Mouse (Mus musculus): ENCODE results near the gene Sf3a3. TPM values are rescaled to one million over a fixed set of nuclear protein-coding genes. Genes with fewer than 3 reads are reported as not detected.
A peak's percentile ranks its signal among the peaks of the same experiment; 100 is the strongest.
"Not testable (repeated sequence)": the region's sequence is repeated elsewhere in the genome, so short reads cannot be mapped to it uniquely, and the experiment has no call there.

The Sf3a3 gene
- polyA plus RNA-seq, 1 experiment from 2014 or later, result 89.9 TPM

DNA sequence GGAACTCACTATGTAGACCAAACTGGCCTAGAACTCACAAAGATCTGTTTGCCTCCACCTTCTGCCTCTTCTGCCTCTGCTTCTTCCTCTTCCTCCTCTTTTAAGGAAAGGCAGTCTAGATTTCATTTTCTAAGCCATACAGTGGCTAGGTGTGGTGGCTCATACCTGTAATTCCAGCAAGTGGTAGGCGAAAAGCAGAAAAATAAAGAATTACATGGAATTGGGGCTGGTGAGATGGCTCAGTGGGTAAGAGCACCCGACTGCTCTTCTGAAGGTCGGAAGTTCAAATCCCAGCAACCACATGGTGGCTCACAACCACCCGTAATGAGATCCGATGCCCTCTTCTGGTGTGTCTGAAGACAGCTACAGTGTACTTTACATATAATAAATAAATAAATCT, 726 bp upstream of the Sf3a3 start:
- not testable (repeated sequence) for H3K9ac ChIP-seq (replicated peaks; ENCODE audit: low read depth, low read length); H3K4me3 ChIP-seq (ENCODE audit: low read depth, low read length); H3K9me3 ChIP-seq (ENCODE audit: control insufficient read depth, low read length); H3K4me2 ChIP-seq (ENCODE audit: low read depth, low read length); H3K27ac ChIP-seq (ENCODE audit: low read depth, low read length); ATAC-seq (ENCODE audit: low read depth); H3K27me3 ChIP-seq (ENCODE audit: control insufficient read depth, insufficient read depth, low read length)
- WGBS, result 81% methylated on average over 5 of the region's 5 CpGs
- Histone ChIP-seq H3K36me3 (ENCODE audit: control insufficient read depth, insufficient read depth, low read length) (peaks cover 14% of the 10 kb centered on the region), H3K4me1 (ENCODE audit: control insufficient read depth, insufficient read depth, low read length) (peaks cover 18% of the 10 kb centered on the region; the same call in 1 of the 2 replicates)

GRCm38 (mm10) chr4:124719101-124719500, 4.5 kb downstream of the Sf3a3 start:
- H3K4me2 ChIP-seq (ENCODE audit: low read depth, low read length), result no peak overlapping the region
- H3K27ac ChIP-seq (ENCODE audit: low read depth, low read length), result no peak overlapping the region
- peaks cover 55% of the 10 kb centered on the region for H3K36me3 ChIP-seq (ENCODE audit: control insufficient read depth, insufficient read depth, low read length)
- H3K4me1 ChIP-seq (ENCODE audit: control insufficient read depth, insufficient read depth, low read length), result peaks cover 10% of the 10 kb centered on the region; the same call in 1 of the 2 replicates
- 97% methylated on average over 4 of the region's 4 CpGs for WGBS
- no peak for ATAC-seq (ENCODE audit: low read depth)
- H3K9ac ChIP-seq (replicated peaks; ENCODE audit: low read depth, low read length), result no peak overlapping the region
- no peak overlapping the region for H3K4me3 ChIP-seq (ENCODE audit: low read depth, low read length)
- no peaks in the 10 kb centered on the region for H3K9me3 ChIP-seq (ENCODE audit: control insufficient read depth, low read length)
- H3K27me3 ChIP-seq (ENCODE audit: control insufficient read depth, insufficient read depth, low read length), result no peaks in the 10 kb centered on the region

- H3K4me2 ChIP-seq (ENCODE audit: low read depth, low read length), result no peak overlapping the region
- H3K27ac ChIP-seq (ENCODE audit: low read depth, low read length), result no peak overlapping the region
- no peak overlapping the region for H3K9ac ChIP-seq (replicated peaks; ENCODE audit: low read depth, low read length)
- no peaks in the 10 kb centered on the region for H3K9me3 ChIP-seq (ENCODE audit: control insufficient read depth, low read length)
- ATAC-seq (ENCODE audit: low read depth), result no peak
- peaks cover 78% of the 10 kb centered on the region for H3K36me3 ChIP-seq (ENCODE audit: control insufficient read depth, insufficient read depth, low read length)
- H3K4me3 ChIP-seq (ENCODE audit: low read depth, low read length), result no peak overlapping the region
- WGBS, result 84% methylated on average over 6 of the region's 6 CpGs
- H3K4me1 ChIP-seq (ENCODE audit: control insufficient read depth, insufficient read depth, low read length), result no peaks in the 10 kb centered on the region
- no peaks in the 10 kb centered on the region for H3K27me3 ChIP-seq (ENCODE audit: control insufficient read depth, insufficient read depth, low read length)
Measured at GRCm38 (mm10) chr4:124726121-124726520, 11.5 kb downstream of the Sf3a3 start.

- H3K27me3 ChIP-seq (ENCODE audit: control insufficient read depth, insufficient read depth, low read length), result no peaks in the 10 kb centered on the region
- H3K36me3 ChIP-seq (ENCODE audit: control insufficient read depth, insufficient read depth, low read length), result 0 out of 2 replicates have a peak, but pooled peaks cover 2% of the 10 kb centered on the region
- no peaks in the 10 kb centered on the region for H3K9me3 ChIP-seq (ENCODE audit: control insufficient read depth, low read length)
- H3K4me2 ChIP-seq (ENCODE audit: low read depth, low read length), result no peak overlapping the region
- peak overlapping the region; percentile 36; the same call in 1 of the 2 replicates for H3K27ac ChIP-seq (ENCODE audit: low read depth, low read length)
- no peak overlapping the region for H3K9ac ChIP-seq (replicated peaks; ENCODE audit: low read depth, low read length)
- 57% methylated on average over 2 of the region's 2 CpGs for WGBS
- no peak overlapping the region for H3K4me3 ChIP-seq (ENCODE audit: low read depth, low read length)
- peaks cover 8% of the 10 kb centered on the region; the same call in 1 of the 2 replicates for H3K4me1 ChIP-seq (ENCODE audit: control insufficient read depth, insufficient read depth, low read length)
- ATAC-seq (ENCODE audit: low read depth), result no peak
Measured at GRCm38 (mm10) chr4:124736952-124737351, 22.4 kb downstream of the Sf3a3 start.

DNA sequence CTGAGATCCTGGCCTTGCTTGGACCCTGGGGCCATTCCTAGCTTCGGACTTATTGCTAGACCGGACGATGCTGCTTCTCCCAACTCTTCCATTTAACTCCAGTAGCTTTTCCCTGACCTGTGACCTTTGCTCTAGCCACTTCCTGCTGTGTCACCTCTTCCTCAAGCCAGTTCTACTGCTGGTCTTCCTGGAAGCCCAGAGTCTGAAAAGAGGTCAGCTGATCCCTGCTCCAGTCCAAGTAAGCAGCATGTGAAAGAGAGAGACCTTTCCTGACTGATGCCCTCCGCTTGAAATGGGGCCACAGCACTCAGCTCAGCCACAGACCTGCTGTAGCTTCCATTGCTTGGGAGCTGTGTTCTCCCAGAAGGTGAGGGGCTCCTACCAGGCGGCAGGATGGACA, 22.9 kb downstream of the Sf3a3 start:
- ATAC-seq (ENCODE audit: low read depth), result no peak
- Histone ChIP-seq H3K36me3 (ENCODE audit: control insufficient read depth, insufficient read depth, low read length) (no peaks in the 10 kb centered on the region), H3K9me3 (ENCODE audit: control insufficient read depth, low read length) (no peaks in the 10 kb centered on the region), H3K9ac (replicated peaks; ENCODE audit: low read depth, low read length) (no peak overlapping the region), H3K4me2 (ENCODE audit: low read depth, low read length) (no peak overlapping the region), H3K27me3 (ENCODE audit: control insufficient read depth, insufficient read depth, low read length) (no peaks in the 10 kb centered on the region), H3K4me3 (ENCODE audit: low read depth, low read length) (no peak overlapping the region), H3K4me1 (ENCODE audit: control insufficient read depth, insufficient read depth, low read length) (peaks cover 13% of the 10 kb centered on the region; the same call in 1 of the 2 replicates), H3K27ac (ENCODE audit: low read depth, low read length) (0 out of 2 replicates have a peak overlapping the region, but pooled peaks have one; percentile 36)
- 81% methylated on average over 5 of the region's 5 CpGs for WGBS

DNA sequence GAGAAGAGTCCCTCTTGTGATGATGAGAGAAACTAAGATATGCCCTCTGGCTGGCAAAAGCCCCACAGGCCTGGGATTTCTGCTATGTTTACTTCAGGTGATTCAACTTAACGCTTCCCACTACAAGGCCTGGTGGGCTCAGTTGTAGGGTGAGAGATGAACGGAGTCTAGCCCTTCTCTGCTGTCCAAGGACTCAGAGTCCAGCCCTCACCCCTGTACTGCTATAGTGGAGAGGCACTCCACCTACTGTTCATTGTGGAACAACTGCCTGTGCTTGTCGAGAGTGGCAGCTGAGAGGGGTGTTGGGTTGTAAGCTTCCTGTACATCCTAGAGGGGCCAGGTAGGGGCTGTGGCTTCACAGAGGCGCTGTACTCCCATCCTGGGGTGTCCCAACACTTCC, 23.4 kb downstream of the Sf3a3 start:
- H3K4me1 ChIP-seq (ENCODE audit: control insufficient read depth, insufficient read depth, low read length), result peaks cover 15% of the 10 kb centered on the region; the same call in 1 of the 2 replicates
- no peak overlapping the region for H3K4me2 ChIP-seq (ENCODE audit: low read depth, low read length)
- ATAC-seq (ENCODE audit: low read depth), result no peak
- H3K27me3 ChIP-seq (ENCODE audit: control insufficient read depth, insufficient read depth, low read length), result no peaks in the 10 kb centered on the region
- no peak overlapping the region for H3K4me3 ChIP-seq (ENCODE audit: low read depth, low read length)
- H3K9ac ChIP-seq (replicated peaks; ENCODE audit: low read depth, low read length), result no peak overlapping the region
- no peak overlapping the region for H3K27ac ChIP-seq (ENCODE audit: low read depth, low read length)
- H3K36me3 ChIP-seq (ENCODE audit: control insufficient read depth, insufficient read depth, low read length), result no peaks in the 10 kb centered on the region
- WGBS, result 62% methylated on average over 4 of the region's 4 CpGs
- H3K9me3 ChIP-seq (ENCODE audit: control insufficient read depth, low read length), result no peaks in the 10 kb centered on the region

DNA sequence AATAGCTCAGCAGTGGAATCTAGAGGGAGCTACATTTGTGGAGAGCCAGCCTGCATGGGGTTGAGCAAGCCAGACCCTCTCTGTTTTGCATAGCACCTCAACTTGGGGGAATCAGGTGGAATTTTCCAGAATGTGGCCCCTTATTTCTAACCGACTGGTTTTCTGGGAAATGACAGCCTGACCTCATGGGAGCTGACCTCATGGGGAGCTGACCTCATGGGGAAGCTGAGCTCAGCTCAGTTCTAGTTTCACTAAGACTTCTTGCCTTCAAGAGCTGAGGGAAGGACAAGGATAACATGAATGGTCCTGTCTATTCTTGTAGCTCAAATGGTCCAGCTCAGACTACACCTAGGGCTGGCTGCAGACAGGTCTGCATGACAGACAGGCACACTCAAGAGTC, 24.2 kb downstream of the Sf3a3 start:
- H3K9me3 ChIP-seq (ENCODE audit: control insufficient read depth, low read length), result no peaks in the 10 kb centered on the region
- H3K4me2 ChIP-seq (ENCODE audit: low read depth, low read length), result no peak overlapping the region
- no peak overlapping the region for H3K9ac ChIP-seq (replicated peaks; ENCODE audit: low read depth, low read length)
- H3K27me3 ChIP-seq (ENCODE audit: control insufficient read depth, insufficient read depth, low read length), result no peaks in the 10 kb centered on the region
- WGBS, result 64% methylated on average over 1 of the region's 1 CpGs
- ATAC-seq (ENCODE audit: low read depth), result no peak
- no peak overlapping the region for H3K27ac ChIP-seq (ENCODE audit: low read depth, low read length)
- H3K4me1 ChIP-seq (ENCODE audit: control insufficient read depth, insufficient read depth, low read length), result peaks cover 15% of the 10 kb centered on the region; the same call in 1 of the 2 replicates
- no peak overlapping the region for H3K4me3 ChIP-seq (ENCODE audit: low read depth, low read length)
- no peaks in the 10 kb centered on the region for H3K36me3 ChIP-seq (ENCODE audit: control insufficient read depth, insufficient read depth, low read length)

- H3K27me3 ChIP-seq (ENCODE audit: control insufficient read depth, insufficient read depth, low read length), result no peaks in the 10 kb centered on the region
- H3K9me3 ChIP-seq (ENCODE audit: control insufficient read depth, low read length), result no peaks in the 10 kb centered on the region
- peak within 1 kb of the TSS; percentile 54 for H3K4me3 ChIP-seq (ENCODE audit: low read depth, low read length)
- peak within 1 kb of the TSS; percentile 62 for H3K9ac ChIP-seq (replicated peaks; ENCODE audit: low read depth, low read length)
- peaks cover 12% of the 10 kb centered on the region; the same call in 1 of the 2 replicates for H3K4me1 ChIP-seq (ENCODE audit: control insufficient read depth, insufficient read depth, low read length)
- ATAC-seq (ENCODE audit: low read depth), result peak; percentile 90
- peak within 1 kb of the TSS; percentile 18; the same call in 1 of the 2 replicates for H3K27ac ChIP-seq (ENCODE audit: low read depth, low read length)
- peak within 1 kb of the TSS; percentile 72 for H3K4me2 ChIP-seq (ENCODE audit: low read depth, low read length)
- 15% methylated on average over 25 of the region's 25 CpGs for WGBS
- peaks cover 12% of the 10 kb centered on the region for H3K36me3 ChIP-seq (ENCODE audit: control insufficient read depth, insufficient read depth, low read length)
Measured at GRCm38 (mm10) chr4:124741376-124742343, 27.1 kb downstream of the Sf3a3 start, which contains the start of gene Inpp5b. Inpp5b (plus strand) TSS chr4:124741850.

DNA sequence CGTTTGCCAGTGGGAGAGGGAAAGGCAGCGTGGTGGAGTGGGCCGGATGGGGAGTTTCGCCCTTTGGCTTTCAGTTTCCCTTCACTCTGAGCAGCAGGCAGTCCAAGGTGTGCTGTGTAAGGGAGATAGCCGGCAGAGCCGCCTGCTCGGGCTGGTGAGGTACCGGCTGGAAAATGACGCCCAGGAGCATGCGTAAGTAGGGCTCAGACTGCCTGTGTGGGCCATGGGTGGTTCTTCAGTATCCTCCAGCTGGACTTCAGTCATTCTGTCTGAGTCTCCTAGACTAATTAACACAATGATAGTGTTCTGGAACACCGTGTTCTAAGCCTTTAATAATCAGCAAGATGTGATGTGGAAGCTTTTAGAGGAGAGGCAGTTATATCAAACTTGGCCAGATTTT, 28.3 kb downstream of the Sf3a3 start:
- ATAC-seq (ENCODE audit: low read depth), result no peak
- Histone ChIP-seq H3K27me3 (ENCODE audit: control insufficient read depth, insufficient read depth, low read length) (no peaks in the 10 kb centered on the region), H3K27ac (ENCODE audit: low read depth, low read length) (no peak overlapping the region), H3K9me3 (ENCODE audit: control insufficient read depth, low read length) (no peaks in the 10 kb centered on the region), H3K4me2 (ENCODE audit: low read depth, low read length) (peak overlapping the region; percentile 72; the same call in 1 of the 2 replicates), H3K9ac (replicated peaks; ENCODE audit: low read depth, low read length) (no peak overlapping the region), H3K36me3 (ENCODE audit: control insufficient read depth, insufficient read depth, low read length) (peaks cover 12% of the 10 kb centered on the region), H3K4me1 (ENCODE audit: control insufficient read depth, insufficient read depth, low read length) (peaks cover 9% of the 10 kb centered on the region; the same call in 1 of the 2 replicates), H3K4me3 (ENCODE audit: low read depth, low read length) (no peak overlapping the region)
- 92% methylated on average over 11 of the region's 11 CpGs for WGBS
